Mouse (Mus musculus): Measurements from ENCODE around the gene Gucd1. TPM values are rescaled to one million over a fixed set of nuclear protein-coding genes. Genes with fewer than 3 reads are reported as not detected.
A peak's percentile ranks its signal among the peaks of the same experiment; 100 is the strongest.

Gucd1 gene
- polyA plus RNA-seq, 1 experiment, result 18.1 TPM

DNA sequence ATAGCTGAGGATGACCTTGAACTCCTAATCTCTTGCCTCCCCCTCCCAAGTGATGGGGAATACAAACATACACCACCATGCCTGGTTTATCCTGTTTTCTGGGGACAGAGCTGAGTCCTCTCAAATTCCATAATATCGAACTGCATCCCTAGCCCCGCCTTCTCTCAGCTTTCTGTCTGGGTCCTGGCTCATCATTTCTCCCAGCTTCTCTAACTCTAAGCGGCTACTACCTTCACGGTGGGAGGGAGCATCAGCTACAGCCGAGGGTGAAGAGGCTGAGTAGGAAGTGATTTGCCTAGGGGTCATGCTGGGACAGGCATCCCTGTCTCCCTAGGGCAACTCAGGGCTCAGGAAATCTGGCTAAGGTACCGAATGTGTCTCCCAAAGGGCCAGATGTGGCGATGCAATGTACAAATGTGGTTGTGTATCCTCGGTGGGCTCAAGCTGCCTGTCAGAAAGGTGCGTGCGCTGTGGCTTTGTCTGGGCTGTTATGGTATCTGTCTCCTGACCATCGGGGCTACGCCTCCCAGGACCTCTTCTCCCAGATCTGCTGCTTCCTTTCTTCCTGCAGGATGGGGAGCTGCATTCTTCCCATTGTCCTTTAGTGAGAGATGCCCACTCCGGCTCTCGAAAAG, 41.4 kb upstream of the Gucd1 start:
- no peak for TF ChIP-seq POLR2A (IDR thresholded peaks at IDR 0.05; ENCODE audit: low read depth, low read length)
- no peak for TF ChIP-seq CTCF (IDR thresholded peaks at IDR 0.05; ENCODE audit: borderline replicate concordance, insufficient read depth, low read length)

GRCm38 (mm10) chr10:75558515-75558914, 40.7 kb upstream of the Gucd1 start:
- H3K27ac ChIP-seq (ENCODE audit: insufficient read depth, low read length), result no peak overlapping the region
- H3K4me1 ChIP-seq (ENCODE audit: control insufficient read depth, insufficient read depth, low read length), result no peaks in the 10 kb centered on the region
- no peak for TF ChIP-seq CTCF (IDR thresholded peaks at IDR 0.05; ENCODE audit: borderline replicate concordance, insufficient read depth, low read length)
- no peak overlapping the region for H3K4me3 ChIP-seq (ENCODE audit: insufficient read depth, low read length)

More for the DNA sequence above, 41.4 kb upstream of the Gucd1 start:
- Histone ChIP-seq H3K27ac (ENCODE audit: insufficient read depth, low read length) (no peak overlapping the region), H3K4me3 (ENCODE audit: insufficient read depth, low read length) (peak overlapping the region; percentile 7), H3K4me1 (ENCODE audit: control insufficient read depth, insufficient read depth, low read length) (no peaks in the 10 kb centered on the region)

GRCm38 (mm10) chr10:75556026-75556425, 38.3 kb upstream of the Gucd1 start:
- no peak for TF ChIP-seq POLR2A (IDR thresholded peaks at IDR 0.05; ENCODE audit: low read depth, low read length)
- no peak for TF ChIP-seq CTCF (IDR thresholded peaks at IDR 0.05; ENCODE audit: borderline replicate concordance, insufficient read depth, low read length)
- no peak overlapping the region for H3K27ac ChIP-seq (ENCODE audit: insufficient read depth, low read length)

GRCm38 (mm10) chr10:75555557-75555956, 37.8 kb upstream of the Gucd1 start:
- no peak overlapping the region for H3K27ac ChIP-seq (ENCODE audit: insufficient read depth, low read length)
- H3K4me1 ChIP-seq (ENCODE audit: control insufficient read depth, insufficient read depth, low read length), result no peaks in the 10 kb centered on the region
- H3K4me3 ChIP-seq (ENCODE audit: insufficient read depth, low read length), result no peak overlapping the region
- TF ChIP-seq CTCF (IDR thresholded peaks at IDR 0.05; ENCODE audit: borderline replicate concordance, insufficient read depth, low read length) (no peak), POLR2A (IDR thresholded peaks at IDR 0.05; ENCODE audit: low read depth, low read length) (no peak)

More at GRCm38 (mm10) chr10:75556026-75556425, 38.3 kb upstream of the Gucd1 start:
- Histone ChIP-seq H3K4me3 (ENCODE audit: insufficient read depth, low read length) (no peak overlapping the region), H3K4me1 (ENCODE audit: control insufficient read depth, insufficient read depth, low read length) (no peaks in the 10 kb centered on the region)

DNA sequence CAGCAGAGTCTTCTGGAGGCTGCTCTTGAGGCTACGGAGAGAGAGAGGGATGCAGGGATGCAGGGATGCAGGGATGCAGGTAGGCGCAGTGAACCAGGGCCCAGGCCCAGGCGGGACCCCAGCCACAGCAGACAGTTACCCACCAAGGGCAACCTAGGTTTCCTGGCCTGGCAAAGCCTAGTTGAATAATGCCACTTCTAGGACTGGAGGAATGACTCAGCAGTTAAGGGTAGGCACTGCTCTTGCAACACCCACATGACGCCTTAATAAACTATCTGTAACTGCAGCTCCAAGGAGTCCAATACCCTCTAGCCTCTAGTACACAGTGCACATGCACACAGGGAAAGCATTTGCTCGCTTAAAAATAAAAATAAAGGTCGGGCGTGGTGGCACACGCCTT, 36.3 kb upstream of the Gucd1 start:
- no peak overlapping the region for H3K4me3 ChIP-seq (ENCODE audit: insufficient read depth, low read length)
- H3K4me1 ChIP-seq (ENCODE audit: control insufficient read depth, insufficient read depth, low read length), result no peaks in the 10 kb centered on the region
- TF ChIP-seq CTCF (IDR thresholded peaks at IDR 0.05; ENCODE audit: borderline replicate concordance, insufficient read depth, low read length) (no peak), POLR2A (IDR thresholded peaks at IDR 0.05; ENCODE audit: low read depth, low read length) (no peak)
- H3K27ac ChIP-seq (ENCODE audit: insufficient read depth, low read length), result no peak overlapping the region

GRCm38 (mm10) chr10:75552701-75553450, 35.1 kb upstream of the Gucd1 start:
- no peak overlapping the region for H3K27ac ChIP-seq (ENCODE audit: insufficient read depth, low read length)
- no peak overlapping the region for H3K4me3 ChIP-seq (ENCODE audit: insufficient read depth, low read length)
- H3K4me1 ChIP-seq (ENCODE audit: control insufficient read depth, insufficient read depth, low read length), result no peaks in the 10 kb centered on the region; the same call in 1 of the 2 replicates
- no peak for TF ChIP-seq POLR2A (IDR thresholded peaks at IDR 0.05; ENCODE audit: low read depth, low read length)
- TF ChIP-seq CTCF (IDR thresholded peaks at IDR 0.05; ENCODE audit: borderline replicate concordance, insufficient read depth, low read length), result no peak

- Histone ChIP-seq H3K4me3 (ENCODE audit: insufficient read depth, low read length) (no peak overlapping the region), H3K4me1 (ENCODE audit: control insufficient read depth, insufficient read depth, low read length) (no peaks in the 10 kb centered on the region; the same call in 1 of the 2 replicates), H3K27ac (ENCODE audit: insufficient read depth, low read length) (no peak overlapping the region)
- no peak for TF ChIP-seq POLR2A (IDR thresholded peaks at IDR 0.05; ENCODE audit: low read depth, low read length)
- no peak for TF ChIP-seq CTCF (IDR thresholded peaks at IDR 0.05; ENCODE audit: borderline replicate concordance, insufficient read depth, low read length)
These were observed 34.3 kb upstream of the Gucd1 start for GRCm38 (mm10) chr10:75552106-75552505.

DNA sequence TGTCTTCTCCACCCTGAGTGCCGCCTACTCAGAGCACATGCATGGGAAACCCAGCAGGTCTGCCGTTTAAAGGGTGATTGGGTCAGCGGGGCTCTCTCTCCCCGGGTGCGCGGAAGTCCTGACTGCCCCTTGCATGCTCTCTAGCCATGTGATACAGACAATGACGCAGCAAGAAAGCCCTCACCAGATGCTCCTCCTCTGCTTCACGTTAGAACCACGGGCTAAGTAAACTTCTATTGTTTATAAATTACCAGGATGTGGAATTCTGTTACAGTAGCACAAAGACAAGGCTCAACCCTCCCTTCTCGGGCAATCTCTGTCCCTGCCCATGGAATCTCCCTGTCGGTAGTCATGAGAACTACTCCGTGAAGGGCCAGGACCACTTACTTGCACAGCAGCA, 33.4 kb upstream of the Gucd1 start:
- no peaks in the 10 kb centered on the region; the same call in 1 of the 2 replicates for H3K4me1 ChIP-seq (ENCODE audit: control insufficient read depth, insufficient read depth, low read length)
- TF ChIP-seq POLR2A (IDR thresholded peaks at IDR 0.05; ENCODE audit: low read depth, low read length) (no peak), CTCF (IDR thresholded peaks at IDR 0.05; ENCODE audit: borderline replicate concordance, insufficient read depth, low read length) (no peak)
- no peak overlapping the region for H3K4me3 ChIP-seq (ENCODE audit: insufficient read depth, low read length)
- no peak overlapping the region for H3K27ac ChIP-seq (ENCODE audit: insufficient read depth, low read length)

GRCm38 (mm10) chr10:75549886-75550285, 32.1 kb upstream of the Gucd1 start:
- TF ChIP-seq CTCF (IDR thresholded peaks at IDR 0.05; ENCODE audit: borderline replicate concordance, insufficient read depth, low read length), result no peak
- TF ChIP-seq POLR2A (IDR thresholded peaks at IDR 0.05; ENCODE audit: low read depth, low read length), result no peak
- no peaks in the 10 kb centered on the region; the same call in 1 of the 2 replicates for H3K4me1 ChIP-seq (ENCODE audit: control insufficient read depth, insufficient read depth, low read length)
- no peak overlapping the region for H3K4me3 ChIP-seq (ENCODE audit: insufficient read depth, low read length)
- H3K27ac ChIP-seq (ENCODE audit: insufficient read depth, low read length), result no peak overlapping the region

DNA sequence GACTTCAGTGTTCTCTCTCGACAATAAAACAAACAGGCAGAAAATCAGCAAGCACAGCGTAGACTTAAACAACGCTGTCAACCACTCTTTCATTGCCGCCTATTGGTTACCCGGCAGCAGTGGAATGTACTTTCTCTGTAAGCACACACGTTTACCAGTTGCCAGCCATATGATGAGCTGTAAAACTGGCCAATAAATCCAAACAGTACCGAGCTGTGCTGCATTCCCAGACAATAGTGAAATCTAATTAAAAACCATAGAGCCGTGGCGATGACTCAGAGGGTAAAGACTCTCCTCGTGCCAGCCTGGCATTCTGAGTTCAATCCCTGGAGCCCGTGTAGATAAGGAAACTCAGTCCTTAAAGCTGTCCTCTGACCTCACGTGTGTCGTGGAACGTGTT, 30.7 kb upstream of the Gucd1 start:
- Histone ChIP-seq H3K27ac (ENCODE audit: insufficient read depth, low read length) (no peak overlapping the region), H3K4me3 (ENCODE audit: insufficient read depth, low read length) (no peak overlapping the region), H3K4me1 (ENCODE audit: control insufficient read depth, insufficient read depth, low read length) (no peaks in the 10 kb centered on the region; the same call in 1 of the 2 replicates)
- no peak for TF ChIP-seq CTCF (IDR thresholded peaks at IDR 0.05; ENCODE audit: borderline replicate concordance, insufficient read depth, low read length)
- TF ChIP-seq POLR2A (IDR thresholded peaks at IDR 0.05; ENCODE audit: low read depth, low read length), result no peak
